Mouse (Mus musculus): ENCODE measurements around the gene Thsd4. TPM values are rescaled to one million over a fixed set of nuclear protein-coding genes. Genes with fewer than 3 reads are reported as not detected.

Thsd4 gene
- polyA plus RNA-seq, 1 experiment from 2014 or later = 5.1 TPM

GRCm38 (mm10) chr9:60364166-60364781 is 157.6 kb downstream of the Thsd4 start:
- no peak for DNase-seq (ENCODE audit: low spot score)
- WGBS = 63% methylated on average over 14 of the region's 14 CpGs

GRCm38 (mm10) chr9:60352351-60352750 is 169.5 kb downstream of the Thsd4 start:
- WGBS = 86% methylated on average over 4 of the region's 4 CpGs
- Histone ChIP-seq H3K4me3 (ENCODE audit: low read depth, low read length) (no peak overlapping the region), H3K4me2 (replicated peaks; ENCODE audit: low read depth, low read length) (no peak overlapping the region), H3K36me3 (ENCODE audit: control insufficient read depth, insufficient read depth, low read length) (no peaks in the 10 kb centered on the region), H3K4me1 (replicated peaks; ENCODE audit: control insufficient read depth, insufficient read depth, low read length) (no peaks in the 10 kb centered on the region), H3K27ac (ENCODE audit: low read depth, low read length) (no peak overlapping the region), H3K9me3 (ENCODE audit: control insufficient read depth, low read length) (no peaks in the 10 kb centered on the region), H3K27me3 (ENCODE audit: control insufficient read depth, insufficient read depth, low read length) (no peaks in the 10 kb centered on the region), H3K9ac (ENCODE audit: low read depth, low read length) (no peak overlapping the region)
- ATAC-seq (ENCODE audit: low FRiP score) = no peak
- no peak for DNase-seq (ENCODE audit: low spot score)

More at GRCm38 (mm10) chr9:60364166-60364781, 157.6 kb downstream of the Thsd4 start:
- Histone ChIP-seq H3K4me2 (replicated peaks; ENCODE audit: low read depth, low read length) (no peak overlapping the region), H3K36me3 (ENCODE audit: control insufficient read depth, insufficient read depth, low read length) (no peaks in the 10 kb centered on the region), H3K4me3 (ENCODE audit: low read depth, low read length) (no peak overlapping the region), H3K4me1 (replicated peaks; ENCODE audit: control insufficient read depth, insufficient read depth, low read length) (no peaks in the 10 kb centered on the region), H3K9ac (ENCODE audit: low read depth, low read length) (no peak overlapping the region), H3K9me3 (ENCODE audit: control insufficient read depth, low read length) (no peaks in the 10 kb centered on the region), H3K27me3 (ENCODE audit: control insufficient read depth, insufficient read depth, low read length) (no peaks in the 10 kb centered on the region), H3K27ac (ENCODE audit: low read depth, low read length) (no peak overlapping the region)
- ATAC-seq (ENCODE audit: low FRiP score) = no peak

GRCm38 (mm10) chr9:60351153-60351552 is 170.7 kb downstream of the Thsd4 start:
- ATAC-seq (ENCODE audit: low FRiP score) = no peak
- H3K4me2 ChIP-seq (replicated peaks; ENCODE audit: low read depth, low read length) = no peak overlapping the region

GRCm38 (mm10) chr9:60336147-60336546 is 185.7 kb downstream of the Thsd4 start:
- ATAC-seq (ENCODE audit: low FRiP score) (no peak), DNase-seq (ENCODE audit: low spot score) (no peak)
- no peaks in the 10 kb centered on the region for H3K4me1 ChIP-seq (replicated peaks; ENCODE audit: control insufficient read depth, insufficient read depth, low read length)
- no peak overlapping the region for H3K4me2 ChIP-seq (replicated peaks; ENCODE audit: low read depth, low read length)
- 93% methylated on average over 5 of the region's 5 CpGs for WGBS
- H3K27me3 ChIP-seq (ENCODE audit: control insufficient read depth, insufficient read depth, low read length) = no peaks in the 10 kb centered on the region
- H3K36me3 ChIP-seq (ENCODE audit: control insufficient read depth, insufficient read depth, low read length) = no peaks in the 10 kb centered on the region
- no peak overlapping the region for H3K9ac ChIP-seq (ENCODE audit: low read depth, low read length)
- H3K4me3 ChIP-seq (ENCODE audit: low read depth, low read length) = no peak overlapping the region
- H3K9me3 ChIP-seq (ENCODE audit: control insufficient read depth, low read length) = no peaks in the 10 kb centered on the region
- H3K27ac ChIP-seq (ENCODE audit: low read depth, low read length) = no peak overlapping the region

More at GRCm38 (mm10) chr9:60351153-60351552, 170.7 kb downstream of the Thsd4 start:
- Histone ChIP-seq H3K4me1 (replicated peaks; ENCODE audit: control insufficient read depth, insufficient read depth, low read length) (no peaks in the 10 kb centered on the region), H3K9ac (ENCODE audit: low read depth, low read length) (no peak overlapping the region), H3K4me3 (ENCODE audit: low read depth, low read length) (no peak overlapping the region), H3K27ac (ENCODE audit: low read depth, low read length) (no peak overlapping the region), H3K27me3 (ENCODE audit: control insufficient read depth, insufficient read depth, low read length) (no peaks in the 10 kb centered on the region), H3K9me3 (ENCODE audit: control insufficient read depth, low read length) (no peaks in the 10 kb centered on the region), H3K36me3 (ENCODE audit: control insufficient read depth, insufficient read depth, low read length) (no peaks in the 10 kb centered on the region)
- WGBS = 88% methylated on average over 6 of the region's 6 CpGs
- DNase-seq (ENCODE audit: low spot score) = no peak

GRCm38 (mm10) chr9:60335455-60335854 is 186.4 kb downstream of the Thsd4 start:
- no peaks in the 10 kb centered on the region for H3K4me1 ChIP-seq (replicated peaks; ENCODE audit: control insufficient read depth, insufficient read depth, low read length)
- no peaks in the 10 kb centered on the region for H3K36me3 ChIP-seq (ENCODE audit: control insufficient read depth, insufficient read depth, low read length)
- no peak overlapping the region for H3K4me3 ChIP-seq (ENCODE audit: low read depth, low read length)
- H3K27me3 ChIP-seq (ENCODE audit: control insufficient read depth, insufficient read depth, low read length) = no peaks in the 10 kb centered on the region
- H3K9ac ChIP-seq (ENCODE audit: low read depth, low read length) = no peak overlapping the region
- ATAC-seq (ENCODE audit: low FRiP score) (no peak), DNase-seq (ENCODE audit: low spot score) (no peak)
- H3K4me2 ChIP-seq (replicated peaks; ENCODE audit: low read depth, low read length) = no peak overlapping the region
- no peaks in the 10 kb centered on the region for H3K9me3 ChIP-seq (ENCODE audit: control insufficient read depth, low read length)
- WGBS = 93% methylated on average over 6 of the region's 6 CpGs
- no peak overlapping the region for H3K27ac ChIP-seq (ENCODE audit: low read depth, low read length)

- Histone ChIP-seq H3K27me3 (ENCODE audit: control insufficient read depth, insufficient read depth, low read length) (no peaks in the 10 kb centered on the region), H3K27ac (ENCODE audit: low read depth, low read length) (no peak overlapping the region), H3K4me3 (ENCODE audit: low read depth, low read length) (no peak overlapping the region), H3K9ac (ENCODE audit: low read depth, low read length) (no peak overlapping the region), H3K36me3 (ENCODE audit: control insufficient read depth, insufficient read depth, low read length) (no peaks in the 10 kb centered on the region), H3K4me1 (replicated peaks; ENCODE audit: control insufficient read depth, insufficient read depth, low read length) (no peaks in the 10 kb centered on the region), H3K9me3 (ENCODE audit: control insufficient read depth, low read length) (no peaks in the 10 kb centered on the region), H3K4me2 (replicated peaks; ENCODE audit: low read depth, low read length) (no peak overlapping the region)
- 74% methylated on average over 4 of the region's 4 CpGs for WGBS
- DNase-seq (ENCODE audit: low spot score) = no peak
- no peak for ATAC-seq (ENCODE audit: low FRiP score)
Measured at GRCm38 (mm10) chr9:60329911-60330310, 191.9 kb downstream of the Thsd4 start.

- Histone ChIP-seq H3K27me3 (ENCODE audit: control insufficient read depth, insufficient read depth, low read length) (no peaks in the 10 kb centered on the region), H3K9ac (ENCODE audit: low read depth, low read length) (no peak overlapping the region), H3K4me2 (replicated peaks; ENCODE audit: low read depth, low read length) (no peak overlapping the region), H3K27ac (ENCODE audit: low read depth, low read length) (no peak overlapping the region), H3K4me3 (ENCODE audit: low read depth, low read length) (no peak overlapping the region), H3K36me3 (ENCODE audit: control insufficient read depth, insufficient read depth, low read length) (no peaks in the 10 kb centered on the region), H3K9me3 (ENCODE audit: control insufficient read depth, low read length) (no peaks in the 10 kb centered on the region), H3K4me1 (replicated peaks; ENCODE audit: control insufficient read depth, insufficient read depth, low read length) (no peaks in the 10 kb centered on the region)
- ATAC-seq (ENCODE audit: low FRiP score) (no peak), DNase-seq (ENCODE audit: low spot score) (no peak)
- 93% methylated on average over 2 of the region's 2 CpGs for WGBS
Measured at GRCm38 (mm10) chr9:60324716-60325115, 197.1 kb downstream of the Thsd4 start.

- Histone ChIP-seq H3K27me3 (ENCODE audit: control insufficient read depth, insufficient read depth, low read length) (no peaks in the 10 kb centered on the region), H3K9me3 (ENCODE audit: control insufficient read depth, low read length) (no peaks in the 10 kb centered on the region), H3K4me1 (replicated peaks; ENCODE audit: control insufficient read depth, insufficient read depth, low read length) (no peaks in the 10 kb centered on the region), H3K9ac (ENCODE audit: low read depth, low read length) (no peak overlapping the region), H3K4me3 (ENCODE audit: low read depth, low read length) (no peak overlapping the region), H3K4me2 (replicated peaks; ENCODE audit: low read depth, low read length) (no peak overlapping the region), H3K36me3 (ENCODE audit: control insufficient read depth, insufficient read depth, low read length) (no peaks in the 10 kb centered on the region), H3K27ac (ENCODE audit: low read depth, low read length) (no peak overlapping the region)
- no peak for DNase-seq (ENCODE audit: low spot score)
- ATAC-seq (ENCODE audit: low FRiP score) = no peak
- WGBS = 93% methylated on average over 6 of the region's 6 CpGs
Measured at GRCm38 (mm10) chr9:60323435-60323834, 198.4 kb downstream of the Thsd4 start.

- Histone ChIP-seq H3K4me2 (replicated peaks; ENCODE audit: low read depth, low read length) (no peak overlapping the region), H3K27ac (ENCODE audit: low read depth, low read length) (no peak overlapping the region), H3K9me3 (ENCODE audit: control insufficient read depth, low read length) (no peaks in the 10 kb centered on the region), H3K9ac (ENCODE audit: low read depth, low read length) (no peak overlapping the region), H3K4me1 (replicated peaks; ENCODE audit: control insufficient read depth, insufficient read depth, low read length) (peaks cover 2% of the 10 kb centered on the region; the same call in 1 of the 2 replicates), H3K27me3 (ENCODE audit: control insufficient read depth, insufficient read depth, low read length) (no peaks in the 10 kb centered on the region), H3K4me3 (ENCODE audit: low read depth, low read length) (no peak overlapping the region), H3K36me3 (ENCODE audit: control insufficient read depth, insufficient read depth, low read length) (no peaks in the 10 kb centered on the region)
- 96% methylated on average over 8 of the region's 8 CpGs for WGBS
- no peak for ATAC-seq (ENCODE audit: low FRiP score)
- DNase-seq (ENCODE audit: low spot score) = no peak
Measured at GRCm38 (mm10) chr9:60317291-60317690, 204.6 kb downstream of the Thsd4 start.

Data from hindbrain, embryonic 11.5 days (tissue).